Mouse (Mus musculus) kidney, adult 11 months (tissue): ENCODE results near the gene Rexo2.
"Not testable (repeated sequence)": the region's sequence is repeated elsewhere in the genome, so short reads cannot be mapped to it uniquely, and the experiment has no call there.

Experiments
- DNase-seq: peaks from one replicate; pipeline ENCODE4 v3.0.0; 2022

The Rexo2 gene

GRCm38 (mm10) chr9:48472441-48473025 lies 7.9 kb downstream of the Rexo2 start:
- no peak for DNase-seq

GRCm38 (mm10) chr9:48467471-48467870 lies 13.0 kb downstream of the Rexo2 start:
- not testable (repeated sequence) for DNase-seq

DNA sequence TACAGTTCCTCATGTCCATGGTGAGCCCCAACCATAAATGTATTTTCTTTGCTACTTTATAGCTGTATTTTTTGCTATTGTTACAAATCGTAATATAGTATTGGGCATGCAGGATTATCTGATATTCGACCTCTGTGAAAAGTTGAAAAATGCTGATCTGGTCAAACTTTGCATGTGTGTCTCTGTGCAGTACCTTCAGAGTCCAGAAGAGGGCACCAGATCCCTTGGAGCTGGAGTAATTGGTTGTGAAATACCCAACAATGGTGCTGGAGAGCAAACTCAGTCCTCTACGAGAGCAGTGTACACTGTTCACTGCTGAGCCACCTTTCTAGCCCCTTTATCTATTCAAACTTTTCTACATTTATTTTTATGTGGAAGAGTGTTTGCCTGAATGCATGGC lies 13.6 kb downstream of the Rexo2 start:
- peak; percentile 34 for DNase-seq

GRCm38 (mm10) chr9:48465671-48466070 lies 14.8 kb downstream of the Rexo2 start:
- DNase-seq: no peak

- DNase-seq: no peak
Measured at GRCm38 (mm10) chr9:48461545-48461944, 18.9 kb downstream of the Rexo2 start.

- DNase-seq: no peak
Measured at GRCm38 (mm10) chr9:48460720-48461119, 19.7 kb downstream of the Rexo2 start.

DNA sequence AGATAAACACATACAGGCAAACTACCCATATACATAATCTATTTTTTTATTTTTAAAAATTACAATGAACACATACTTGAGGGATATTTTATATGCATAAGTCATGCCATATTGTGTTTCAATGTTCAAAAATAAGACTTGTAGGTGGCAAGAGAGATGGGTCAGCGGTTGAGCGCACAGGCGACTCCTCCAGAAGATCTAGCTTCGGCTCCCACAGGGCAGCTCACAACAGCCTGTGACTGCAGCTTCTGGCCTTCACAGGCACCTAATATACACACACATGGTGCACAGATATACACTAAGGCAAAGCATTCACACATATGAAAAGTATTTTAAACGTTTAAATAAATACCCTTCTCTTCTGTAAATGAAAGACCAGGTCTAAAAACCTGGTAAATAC lies 21.0 kb downstream of the Rexo2 start:
- no peak for DNase-seq

- no peak for DNase-seq
Measured at GRCm38 (mm10) chr9:48458879-48459278, 21.5 kb downstream of the Rexo2 start.

DNA sequence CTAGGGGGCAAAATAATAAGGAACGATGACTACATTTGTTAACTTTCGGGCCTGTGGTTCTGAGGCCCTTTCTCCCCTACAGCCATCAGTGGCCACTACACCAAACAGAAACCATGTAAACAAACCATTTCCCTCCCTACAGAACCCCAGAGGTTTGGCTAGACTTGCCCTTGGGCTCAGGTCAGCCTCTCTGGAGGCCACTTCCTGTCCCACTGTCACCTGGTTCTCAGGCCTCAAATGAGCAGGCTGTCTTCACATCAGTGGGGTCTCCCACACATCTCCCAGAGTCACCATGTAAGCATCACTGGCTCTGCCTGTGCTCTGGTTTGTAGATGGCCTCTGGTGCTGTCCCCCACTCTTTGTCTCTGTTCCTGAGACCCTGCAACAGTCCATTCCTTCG lies 24.5 kb downstream of the Rexo2 start:
- no peak for DNase-seq

DNA sequence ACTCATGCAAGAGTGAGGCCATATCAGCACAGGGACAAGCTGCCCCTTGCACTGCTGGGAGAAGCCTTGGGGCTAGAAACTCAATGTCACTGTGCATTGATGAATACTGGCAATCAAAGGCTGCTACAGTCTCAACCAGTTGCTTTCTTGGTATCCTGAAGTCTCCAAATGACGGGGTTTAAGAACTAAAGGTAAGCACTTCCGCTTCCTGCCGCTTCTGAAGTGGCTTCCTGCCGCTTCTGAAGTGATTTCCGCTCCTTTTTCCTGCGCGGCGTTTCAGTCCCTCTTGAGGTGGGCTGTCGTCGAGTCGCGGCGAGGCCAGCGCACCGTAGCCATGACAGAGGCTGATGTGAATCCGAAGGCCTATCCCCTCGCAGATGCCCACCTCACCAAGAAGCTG lies 30.4 kb downstream of the Rexo2 start:
- DNase-seq: no peak

DNA sequence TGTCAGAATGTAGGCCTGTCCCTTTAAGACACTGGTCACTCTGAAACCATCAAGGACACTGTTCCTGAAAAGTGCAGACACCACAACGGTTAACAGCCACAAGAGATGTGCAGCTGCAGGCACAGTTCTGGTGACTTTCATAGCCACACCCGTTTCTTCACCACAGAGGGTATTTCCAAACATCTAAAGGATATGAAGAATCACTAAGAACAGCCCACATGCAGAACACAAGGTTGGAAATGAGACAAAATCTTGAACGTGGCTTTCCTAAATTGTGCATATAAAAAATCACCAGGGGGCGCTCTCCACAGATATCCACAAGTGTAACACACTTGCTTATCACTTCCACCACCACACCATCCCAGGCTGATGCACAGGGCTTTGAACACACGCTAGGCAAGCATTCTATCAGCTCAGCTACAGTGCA lies 32.6 kb downstream of the Rexo2 start:
- no peak for DNase-seq

- DNase-seq: no peak
Measured at GRCm38 (mm10) chr9:48444821-48445220, 35.6 kb downstream of the Rexo2 start.

DNA sequence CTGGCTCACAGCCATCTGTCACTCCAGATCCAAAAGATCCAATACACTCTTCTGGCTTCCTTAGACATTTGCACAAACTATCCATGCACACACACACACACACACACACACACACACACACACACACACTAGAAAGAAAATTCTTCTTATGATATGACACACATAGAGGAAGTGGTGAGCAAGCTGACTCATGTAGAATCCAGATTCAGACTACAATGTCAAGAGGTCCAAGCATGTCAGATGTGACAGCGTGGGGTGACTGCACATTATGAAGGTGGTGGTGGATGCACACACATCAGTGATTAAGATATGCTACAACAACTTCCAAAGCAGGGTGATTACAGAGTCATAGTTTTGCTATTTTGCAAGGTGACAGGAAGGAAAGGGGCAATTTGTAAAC lies 36.5 kb downstream of the Rexo2 start:
- no peak for DNase-seq

- no peak for DNase-seq
Measured at GRCm38 (mm10) chr9:48432449-48432848, 48.0 kb downstream of the Rexo2 start.

GRCm38 (mm10) chr9:48427176-48427575 lies 53.2 kb downstream of the Rexo2 start:
- DNase-seq: no peak

GRCm38 (mm10) chr9:48423256-48423655 lies 57.2 kb downstream of the Rexo2 start:
- no peak for DNase-seq

- no peak for DNase-seq
Measured at GRCm38 (mm10) chr9:48422382-48422781, 58.0 kb downstream of the Rexo2 start.

DNA sequence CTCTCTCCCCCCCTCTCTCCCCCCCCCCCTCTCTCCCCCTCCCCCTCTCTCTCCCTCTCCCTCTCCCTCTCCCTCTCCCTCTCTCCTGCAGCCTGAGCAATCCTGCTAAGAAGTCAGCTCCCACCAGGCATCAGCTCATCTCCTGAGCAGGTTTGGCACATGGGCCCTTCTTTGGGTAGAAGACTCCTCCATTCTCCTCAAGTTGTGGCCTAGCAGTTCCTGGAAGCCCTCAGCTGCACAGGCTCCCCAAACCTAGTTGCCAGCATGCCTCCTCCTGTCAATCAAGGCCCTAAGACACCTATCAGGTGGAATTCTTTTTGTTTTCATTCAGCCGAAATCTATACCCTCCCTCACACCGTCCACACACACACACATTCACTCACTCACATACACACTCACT lies 58.9 kb downstream of the Rexo2 start:
- no peak for DNase-seq

GRCm38 (mm10) chr9:48421029-48421428 lies 59.4 kb downstream of the Rexo2 start:
- DNase-seq: no peak

- DNase-seq: no peak
Measured at GRCm38 (mm10) chr9:48420437-48420836, 60.0 kb downstream of the Rexo2 start.

GRCm38 (mm10) chr9:48418829-48419228 lies 61.6 kb downstream of the Rexo2 start:
- no peak for DNase-seq
